Mouse (Mus musculus): ENCODE results near the gene Cage1.

DNA sequence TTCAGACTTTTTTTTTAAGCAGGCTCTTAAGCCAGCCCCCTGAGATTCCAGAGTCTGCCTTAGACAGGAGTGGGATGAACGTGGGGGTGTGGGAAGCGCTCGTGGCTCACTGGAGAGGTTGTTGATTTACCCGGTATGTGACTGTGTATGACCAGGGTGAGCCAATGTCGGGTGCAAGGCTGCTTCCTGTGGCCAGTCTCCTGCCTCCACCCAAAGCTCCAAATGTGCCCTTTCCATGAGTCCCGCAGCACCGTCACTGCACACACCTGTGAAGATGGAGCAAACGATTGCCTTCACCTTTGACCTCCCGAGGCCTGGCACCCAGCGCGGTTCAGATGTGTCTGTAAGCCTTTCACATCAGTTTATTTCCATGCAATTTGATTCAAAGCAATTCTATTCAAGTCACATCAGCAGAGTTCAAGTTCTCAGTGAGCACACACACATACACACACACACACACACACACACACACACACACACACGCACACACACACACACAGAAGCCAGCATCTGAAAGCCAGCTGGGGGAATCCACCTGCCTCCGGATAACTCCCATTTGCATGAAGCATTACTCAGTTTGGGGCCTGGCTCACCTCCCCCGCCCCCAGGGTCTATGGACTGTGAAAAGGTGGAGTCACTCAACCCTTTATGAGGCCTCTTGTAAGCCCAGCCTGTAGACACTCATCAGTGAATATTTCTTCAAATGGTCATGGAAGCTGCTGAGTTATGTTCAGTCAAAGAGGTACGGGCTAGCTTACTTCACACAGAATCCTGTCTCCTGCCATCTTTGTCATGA, 70.4 kb downstream of the Cage1 start:
- TF ChIP-seq TAL1 (IDR thresholded peaks at IDR 0.05; ENCODE audit: low read length) (no peak), GATA1 (IDR thresholded peaks at IDR 0.05; ENCODE audit: low read length) (no peak)

All from erythroblast, embryonic 14.5 days (primary cell).